ENCODE assay signal across 16 mouse cellular contexts in genomic region chr15:80343731-80344130, GRCm38 (mm10). TPM values are rescaled to one million over a fixed set of nuclear protein-coding genes. Genes with fewer than 3 reads are reported as not detected.
"Had no signal": no experiment of that assay in that cellular context is flagged by ENCODE, and none has a peak within 500 bp of the region (broad histone marks: within the 10 kb centered on the region; RNA-seq: fewer than 3 reads in every experiment).

No protein-coding gene starts in this region.

- H3K4me3 ChIP-seq: lung, embryonic 15.5 days; megakaryocyte, embryonic 14.5 days; midbrain, embryonic 13.5 days; midbrain, embryonic 15.5 days; neural tube, embryonic 12.5 days; stomach, embryonic 15.5 days had no signal

- H3K4me1 ChIP-seq: lung, embryonic 15.5 days; megakaryocyte, embryonic 14.5 days; midbrain, embryonic 15.5 days; neural tube, embryonic 12.5 days; stomach, embryonic 15.5 days had no signal

- H3K27ac ChIP-seq: lung, embryonic 15.5 days; macrophage; midbrain, embryonic 13.5 days; midbrain, embryonic 15.5 days; neural tube, embryonic 12.5 days; stomach, embryonic 15.5 days; stomach, postnatal 0 days had no signal

- DNase-seq: liver, postnatal 0 days; lung, adult 2 months; lung, postnatal 14 days; right cerebral cortex, postnatal 14 days; thymus, adult 2 months; thymus, postnatal 25 days; thymus, postnatal 4 days had no signal

- H3K27me3 ChIP-seq: lung, embryonic 15.5 days; midbrain, embryonic 13.5 days; midbrain, embryonic 15.5 days; neural tube, embryonic 12.5 days; stomach, embryonic 15.5 days had no signal

RNA-seq across cellular contexts. Expression of gene Cacna1i, which starts 56.7 kb away (rescaled TPM):
- polyA plus RNA-seq: liver, postnatal 0 days; lung, embryonic 15.5 days; lung, postnatal 0 days; macrophage; stomach, postnatal 0 days had no signal
